Mouse (Mus musculus) embryonic stem cell, embryonic (primary cell): ENCODE measurements at regions not wholly inside any gene's neighbourhood (a gene's known extent, or its start where the extent isn't known, plus 50 kb on each side); places are given as distances from the start of the nearest gene placed in this dataset.

ENCODE experiments used
- CTCF ChIA-PET, 4 experiments: fragments of 300-600 bp in 2 of 4; fragments of 350-600 bp in 2 of 4; sonication (Branson Sonifier 250); formaldehyde crosslinking; loops; one replicate each; lab custom pipeline; 2022; ENCODE audit warnings: inconsistent platforms in 2 of 4; lab: Charles Lee
- POLR2A ChIA-PET, 4 experiments: fragments of 300-600 bp in 2 of 4; fragments of 350-600 bp in 2 of 4; sonication (Branson Sonifier 250); formaldehyde crosslinking; loops; one replicate each; lab custom pipeline; 2022; ENCODE audit warnings: antibody characterized with exemption in 4 of 4, inconsistent platforms in 1 of 4; lab: Charles Lee

GRCm38 (mm10) chr7:71500719-71501118 lies 149.4 kb upstream of the Gm10295 start:
- ChIA-PET POLR2A (interaction anchor here in 1 of 4 experiments (0.6 kb wide), 1 partner anchor 1113 kb away, joined by 3 read pairs; no protein-coding TSS in a partner anchor), CTCF (interaction anchor here in 1 of 4 experiments (0.7 kb wide), 2 partner anchors 119 to 863 kb away, joined by 4 to 5 read pairs; no protein-coding TSS in a partner anchor)

- ChIA-PET CTCF (interaction anchor here in 1 of 4 experiments (0.6 kb wide), 1 partner anchor 86 kb away, joined by 12 read pairs; no protein-coding TSS in a partner anchor), POLR2A (interaction anchor here in 1 of 4 experiments (0.6 kb wide), 1 partner anchor 1100 kb away, joined by 4 read pairs; no protein-coding TSS in a partner anchor)
These were observed 146.8 kb upstream of the Gm10295 start for GRCm38 (mm10) chr7:71498123-71498522.

GRCm38 (mm10) chr7:71491128-71491527 lies 139.8 kb upstream of the Gm10295 start:
- CTCF ChIA-PET, result no interaction called here
- POLR2A ChIA-PET, result no interaction called here

GRCm38 (mm10) chr7:71488016-71488650 lies 136.8 kb upstream of the Gm10295 start:
- POLR2A ChIA-PET, result no interaction called here
- CTCF ChIA-PET, result no interaction called here

GRCm38 (mm10) chr7:71475383-71475782 lies 124.1 kb upstream of the Gm10295 start:
- POLR2A ChIA-PET, result no interaction called here

GRCm38 (mm10) chr7:71472384-71473141 lies 121.3 kb upstream of the Gm10295 start:
- POLR2A ChIA-PET, result no interaction called here
- CTCF ChIA-PET, result interaction anchor here in 1 of 4 experiments (0.6 kb wide), 1 partner anchor 1815 kb away, joined by 3 read pairs; no protein-coding TSS in a partner anchor

More at GRCm38 (mm10) chr7:71475383-71475782, 124.1 kb upstream of the Gm10295 start:
- CTCF ChIA-PET, result no interaction called here

GRCm38 (mm10) chr7:71471658-71472383 lies 120.5 kb upstream of the Gm10295 start:
- CTCF ChIA-PET, result interaction anchor here in 1 of 4 experiments (0.7 kb wide), 2 partner anchors 8 to 297 kb away, joined by 3 to 4 read pairs; no protein-coding TSS in a partner anchor

GRCm38 (mm10) chr7:71471319-71471657 lies 120.0 kb upstream of the Gm10295 start:
- CTCF ChIA-PET, result interaction anchor here in 1 of 4 experiments (0.7 kb wide), 2 partner anchors 9 to 297 kb away, joined by 3 to 4 read pairs; no protein-coding TSS in a partner anchor
- POLR2A ChIA-PET, result no interaction called here

More at GRCm38 (mm10) chr7:71471658-71472383, 120.5 kb upstream of the Gm10295 start:
- POLR2A ChIA-PET, result no interaction called here

GRCm38 (mm10) chr7:71470418-71470817 lies 119.1 kb upstream of the Gm10295 start:
- CTCF ChIA-PET, result no interaction called here
- POLR2A ChIA-PET, result no interaction called here

GRCm38 (mm10) chr7:71469951-71470350 lies 118.7 kb upstream of the Gm10295 start:
- POLR2A ChIA-PET, result interaction anchor here in 1 of 4 experiments (0.6 kb wide), 1 partner anchor 86 kb away, joined by 3 read pairs; no protein-coding TSS in a partner anchor
- CTCF ChIA-PET, result no interaction called here

- CTCF ChIA-PET, result no interaction called here
- POLR2A ChIA-PET, result interaction anchor here in 1 of 4 experiments (0.7 to 0.8 kb wide), 3 partner anchors 9 to 326 kb away, joined by 3 to 4 read pairs (median 3); no protein-coding TSS in a partner anchor
These were observed 116.3 kb upstream of the Gm10295 start for GRCm38 (mm10) chr7:71467436-71468127.

- ChIA-PET POLR2A (no interaction called here), CTCF (no interaction called here)
These were observed 112.8 kb upstream of the Gm10295 start for GRCm38 (mm10) chr7:71464127-71464526.

GRCm38 (mm10) chr7:71463565-71463964 lies 112.3 kb upstream of the Gm10295 start:
- POLR2A ChIA-PET, result no interaction called here
- CTCF ChIA-PET, result no interaction called here

- CTCF ChIA-PET, result no interaction called here
- POLR2A ChIA-PET, result no interaction called here
These were observed 108.5 kb upstream of the Gm10295 start for GRCm38 (mm10) chr7:71459805-71460204.

- ChIA-PET POLR2A (interaction anchor here in 3 of 4 experiments (0.5 to 0.8 kb wide), 3 partner anchors 32 to 851 kb away, joined by 3 to 4 read pairs (median 3); no protein-coding TSS in a partner anchor), CTCF (no interaction called here)
These were observed 106.9 kb upstream of the Gm10295 start for GRCm38 (mm10) chr7:71458104-71458754.

- ChIA-PET CTCF (no interaction called here), POLR2A (interaction anchor here in 1 of 4 experiments (0.8 kb wide), 1 partner anchor 31 kb away, joined by 3 read pairs; no protein-coding TSS in a partner anchor)
These were observed 106.3 kb upstream of the Gm10295 start for GRCm38 (mm10) chr7:71457409-71458103.

GRCm38 (mm10) chr7:71456421-71456820 lies 105.1 kb upstream of the Gm10295 start:
- POLR2A ChIA-PET, result interaction anchor here in 1 of 4 experiments (0.6 kb wide), 1 partner anchor 662 kb away, joined by 3 read pairs; no protein-coding TSS in a partner anchor
- CTCF ChIA-PET, result interaction anchor here in 2 of 4 experiments (0.5 kb wide), 2 partner anchors 65 to 351 kb away, joined by 3 read pairs; no protein-coding TSS in a partner anchor
